Mouse (Mus musculus) right cerebral cortex, postnatal 14 days (tissue): Measurements from ENCODE around the gene Klhl36.
A peak's percentile ranks its signal among the peaks of the same experiment; 100 is the strongest.

ENCODE experiments used
- DNase-seq: peaks from one replicate; pipeline ENCODE4 v3.0.0; 2022

Klhl36 gene

GRCm38 (mm10) chr8:119861706-119862389, at the start of gene Klhl36:
TSS of gene Klhl36 (plus strand) at chr8:119862266.
- DNase-seq: peak; percentile 95

- DNase-seq: no peak
These were observed 49.2 kb upstream of the Klhl36 start for GRCm38 (mm10) chr8:119812650-119813431.

- DNase-seq: no peak
These were observed 45.8 kb upstream of the Klhl36 start for GRCm38 (mm10) chr8:119816219-119816618.

- no peak for DNase-seq
These were observed 44.6 kb upstream of the Klhl36 start for GRCm38 (mm10) chr8:119817446-119817845.

- DNase-seq: no peak
These were observed 42.8 kb upstream of the Klhl36 start for GRCm38 (mm10) chr8:119819316-119819715.

GRCm38 (mm10) chr8:119819976-119820375, 42.1 kb upstream of the Klhl36 start:
- no peak for DNase-seq

GRCm38 (mm10) chr8:119821691-119822090, 40.4 kb upstream of the Klhl36 start:
- DNase-seq: no peak

- DNase-seq: no peak
These were observed 38.8 kb upstream of the Klhl36 start for GRCm38 (mm10) chr8:119823278-119823677.

- no peak for DNase-seq
These were observed 38.0 kb upstream of the Klhl36 start for GRCm38 (mm10) chr8:119824100-119824499.

GRCm38 (mm10) chr8:119824809-119825273, 37.2 kb upstream of the Klhl36 start:
- peak; percentile 54 for DNase-seq

- DNase-seq: no peak
These were observed 35.9 kb upstream of the Klhl36 start for GRCm38 (mm10) chr8:119825950-119826730.

- DNase-seq: no peak
These were observed 35.1 kb upstream of the Klhl36 start for GRCm38 (mm10) chr8:119826982-119827381.

- no peak for DNase-seq
These were observed 34.3 kb upstream of the Klhl36 start for GRCm38 (mm10) chr8:119827721-119828153.

- DNase-seq: no peak
These were observed 33.1 kb upstream of the Klhl36 start for GRCm38 (mm10) chr8:119829015-119829414.

- DNase-seq: no peak
These were observed 32.6 kb upstream of the Klhl36 start for GRCm38 (mm10) chr8:119829420-119829819.

GRCm38 (mm10) chr8:119829870-119830580, 32.0 kb upstream of the Klhl36 start:
- no peak for DNase-seq

GRCm38 (mm10) chr8:119830589-119830988, 31.5 kb upstream of the Klhl36 start:
- no peak for DNase-seq

- peak; percentile 67 for DNase-seq
These were observed 30.6 kb upstream of the Klhl36 start for GRCm38 (mm10) chr8:119831336-119831995.

GRCm38 (mm10) chr8:119832101-119832617, 29.9 kb upstream of the Klhl36 start:
- no peak for DNase-seq

- no peak for DNase-seq
These were observed 29.1 kb upstream of the Klhl36 start for GRCm38 (mm10) chr8:119832931-119833330.

GRCm38 (mm10) chr8:119834676-119835075, 27.4 kb upstream of the Klhl36 start:
- DNase-seq: no peak

GRCm38 (mm10) chr8:119835270-119835669, 26.8 kb upstream of the Klhl36 start:
- no peak for DNase-seq
